Mouse (Mus musculus): ENCODE measurements around the gene Adcy1.

The Adcy1 gene

DNA sequence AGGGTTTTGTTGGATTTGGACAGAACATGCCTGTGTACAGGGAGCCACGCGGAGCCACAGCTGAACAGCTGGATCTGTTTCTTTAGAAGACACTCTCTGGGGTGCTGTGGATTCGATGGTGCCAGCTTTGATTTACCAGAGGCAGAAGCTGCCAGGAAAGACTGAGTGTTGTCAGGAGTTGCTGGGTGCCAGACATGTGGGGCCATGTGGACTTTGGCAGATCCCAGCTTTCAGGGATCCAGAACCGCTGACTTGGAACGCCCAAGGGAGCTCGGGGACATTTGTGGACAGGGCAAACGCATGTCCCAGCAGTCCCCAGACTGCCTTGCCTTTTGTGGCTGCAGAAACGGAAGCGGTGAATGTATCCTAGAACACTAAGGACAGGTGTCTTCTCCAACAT is 72.5 kb downstream of the Adcy1 start:
- DNase-seq (ENCODE audit: low read depth, low spot score), result no peak

GRCm38 (mm10) chr11:7136246-7136855 is 73.1 kb downstream of the Adcy1 start:
- no peak for DNase-seq (ENCODE audit: low read depth, low spot score)

DNA sequence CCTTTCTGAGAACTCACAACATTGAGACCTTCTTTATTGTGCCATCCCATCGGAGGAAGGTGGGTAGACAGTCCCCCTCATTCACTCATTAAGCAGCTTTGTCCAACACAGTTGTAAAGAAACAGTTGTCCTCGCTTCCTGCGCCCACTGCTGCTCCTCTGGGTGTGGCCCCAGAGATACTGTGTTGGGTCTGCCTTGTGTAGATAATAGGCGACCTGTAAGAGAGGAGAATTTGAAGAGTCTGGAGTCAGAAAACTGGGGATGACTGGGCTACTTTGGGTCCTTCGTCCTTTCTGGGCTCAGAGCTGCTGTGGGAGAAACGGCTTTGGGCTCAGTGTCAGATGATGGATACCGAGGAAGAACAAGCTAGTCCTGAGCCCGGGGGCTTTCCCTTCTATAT is 75.1 kb downstream of the Adcy1 start:
- no peak for DNase-seq (ENCODE audit: low read depth, low spot score)

GRCm38 (mm10) chr11:7140449-7140848 is 77.2 kb downstream of the Adcy1 start:
- no peak for DNase-seq (ENCODE audit: low read depth, low spot score)

DNA sequence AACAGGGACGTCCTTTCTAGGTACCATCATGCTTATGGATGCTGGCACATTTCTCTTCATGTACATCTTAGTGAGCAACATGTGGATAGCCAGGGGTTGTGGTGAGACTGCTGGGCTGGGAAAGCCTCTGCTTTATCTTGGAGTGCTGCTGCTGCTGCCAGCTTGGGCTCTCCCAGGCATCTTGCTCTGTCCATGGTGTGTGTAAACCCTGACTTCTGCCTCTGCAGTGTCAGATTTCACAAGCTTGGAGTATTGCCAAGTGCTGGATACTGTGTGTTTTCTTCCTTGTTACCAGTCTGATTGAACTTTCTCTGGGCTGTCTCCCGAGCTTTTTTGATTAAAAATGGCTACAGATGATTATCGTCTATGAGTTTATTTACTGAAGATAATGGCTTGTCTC is 79.4 kb downstream of the Adcy1 start:
- DNase-seq (ENCODE audit: low read depth, low spot score), result no peak

- no peak for DNase-seq (ENCODE audit: low read depth, low spot score)
Observed at GRCm38 (mm10) chr11:7144369-7144768, 81.1 kb downstream of the Adcy1 start.

DNA sequence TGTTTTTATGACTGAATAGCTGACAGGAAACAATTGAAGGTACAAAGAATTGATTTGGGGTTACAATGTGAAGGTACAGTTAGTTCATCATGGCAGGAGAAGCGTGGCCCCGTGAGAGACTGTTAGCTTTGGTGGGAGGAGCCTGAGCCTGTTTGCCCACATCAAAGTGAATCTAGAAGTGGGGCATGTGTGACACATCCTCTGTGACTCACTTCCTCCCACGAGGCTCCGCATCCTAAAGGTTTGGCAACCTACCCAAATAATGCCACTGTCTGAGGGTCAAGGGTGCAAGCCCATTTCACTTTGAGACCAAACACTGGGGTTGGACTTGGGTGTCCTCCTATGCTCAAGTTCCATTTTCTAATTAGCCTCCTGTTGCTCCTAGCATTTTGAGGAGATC is 81.9 kb downstream of the Adcy1 start:
- no peak for DNase-seq (ENCODE audit: low read depth, low spot score)

- DNase-seq (ENCODE audit: low read depth, low spot score), result no peak
Observed at GRCm38 (mm10) chr11:7147536-7147935, 84.2 kb downstream of the Adcy1 start.

- DNase-seq (ENCODE audit: low read depth, low spot score), result no peak
Observed at GRCm38 (mm10) chr11:7147945-7148344, 84.7 kb downstream of the Adcy1 start.

- DNase-seq (ENCODE audit: low read depth, low spot score), result no peak
Observed at GRCm38 (mm10) chr11:7149471-7149870, 86.2 kb downstream of the Adcy1 start.

GRCm38 (mm10) chr11:7150511-7150910 is 87.2 kb downstream of the Adcy1 start:
- no peak for DNase-seq (ENCODE audit: low read depth, low spot score)

DNA sequence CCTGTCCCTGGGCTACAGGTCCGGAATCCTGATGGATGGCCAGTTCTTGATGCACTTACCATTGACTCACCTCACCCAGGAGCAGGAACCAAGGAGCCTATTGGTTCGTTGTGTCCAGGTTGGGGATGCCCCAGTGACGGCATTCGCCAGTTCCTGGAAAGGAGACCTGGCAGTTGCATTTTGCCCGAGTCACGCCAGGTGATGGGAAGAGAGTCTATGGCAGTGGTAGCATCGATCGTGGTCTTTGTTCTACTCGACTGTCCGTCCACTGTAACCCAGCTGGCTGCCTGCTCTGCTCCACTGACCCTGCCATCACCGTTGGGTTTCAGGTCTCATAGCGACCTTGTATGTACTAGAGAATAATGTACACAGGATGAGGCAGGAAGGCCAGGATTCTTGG is 89.1 kb downstream of the Adcy1 start:
- DNase-seq (ENCODE audit: low read depth, low spot score), result no peak

GRCm38 (mm10) chr11:7153081-7153480 is 89.8 kb downstream of the Adcy1 start:
- no peak for DNase-seq (ENCODE audit: low read depth, low spot score)

DNA sequence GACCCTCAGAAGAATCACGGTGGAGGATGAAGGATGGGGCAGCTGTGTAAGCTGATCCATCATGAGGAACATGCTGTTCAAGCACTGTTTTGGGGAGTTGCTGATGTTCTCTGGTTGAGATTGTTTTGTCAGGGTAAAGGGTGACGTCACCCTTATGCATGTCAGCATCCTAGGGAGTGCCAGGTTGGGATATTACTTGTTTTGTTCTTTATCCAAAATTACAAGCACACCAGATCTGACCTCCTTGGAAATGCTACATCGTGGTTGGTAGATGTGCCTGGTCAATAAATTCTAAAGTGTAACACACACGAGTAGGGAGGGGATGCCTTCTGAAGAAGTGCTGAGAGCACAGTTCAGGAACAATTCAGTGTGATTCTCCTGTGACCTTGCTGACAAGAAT is 93.1 kb downstream of the Adcy1 start:
- no peak for DNase-seq (ENCODE audit: low read depth, low spot score)

DNA sequence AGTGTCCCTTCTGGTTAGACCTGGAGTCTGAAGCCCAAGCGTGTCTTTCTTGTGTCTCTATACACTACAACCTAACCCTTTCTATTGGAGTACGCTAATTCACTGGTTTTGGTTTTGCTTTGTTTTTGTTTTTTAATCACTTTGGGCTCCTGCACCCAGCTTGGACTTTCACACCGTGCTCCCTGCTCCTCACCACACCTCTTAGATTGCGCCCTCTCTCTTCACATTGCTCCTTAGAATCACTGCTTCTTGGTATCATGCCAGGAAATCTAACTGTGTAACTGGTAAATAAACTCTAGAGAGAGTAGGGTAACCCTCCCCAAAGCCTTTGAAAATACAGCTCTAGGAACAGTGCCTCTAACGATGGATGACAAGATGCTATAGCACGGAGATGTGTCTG is 94.9 kb downstream of the Adcy1 start:
- no peak for DNase-seq (ENCODE audit: low read depth, low spot score)

- DNase-seq (ENCODE audit: low read depth, low spot score), result no peak
Observed at GRCm38 (mm10) chr11:7160146-7160545, 96.9 kb downstream of the Adcy1 start.

- DNase-seq (ENCODE audit: low read depth, low spot score), result no peak
Observed at GRCm38 (mm10) chr11:7160637-7161101, 97.4 kb downstream of the Adcy1 start.

- no peak for DNase-seq (ENCODE audit: low read depth, low spot score)
Observed at GRCm38 (mm10) chr11:7161502-7162174, 98.3 kb downstream of the Adcy1 start.

DNA sequence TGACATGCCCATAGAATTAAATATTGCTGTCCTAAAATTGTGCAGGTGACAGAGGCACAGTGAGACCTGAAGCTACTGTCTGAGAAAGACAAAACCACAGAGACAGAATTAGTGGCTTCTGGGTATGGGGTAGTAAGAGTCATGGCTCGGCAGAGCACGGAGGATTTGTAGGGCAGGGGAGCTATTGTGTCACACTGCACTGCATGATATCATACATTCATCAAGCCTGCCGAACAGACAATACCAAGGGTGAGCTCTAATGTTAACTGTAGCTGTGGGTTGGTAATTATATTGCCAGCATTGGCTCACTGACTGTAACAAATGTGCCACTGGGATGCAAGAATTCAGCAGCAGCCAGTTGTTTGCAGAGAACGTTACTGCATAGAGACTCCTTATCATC is 101.1 kb downstream of the Adcy1 start:
- no peak for DNase-seq (ENCODE audit: low read depth, low spot score)

DNA sequence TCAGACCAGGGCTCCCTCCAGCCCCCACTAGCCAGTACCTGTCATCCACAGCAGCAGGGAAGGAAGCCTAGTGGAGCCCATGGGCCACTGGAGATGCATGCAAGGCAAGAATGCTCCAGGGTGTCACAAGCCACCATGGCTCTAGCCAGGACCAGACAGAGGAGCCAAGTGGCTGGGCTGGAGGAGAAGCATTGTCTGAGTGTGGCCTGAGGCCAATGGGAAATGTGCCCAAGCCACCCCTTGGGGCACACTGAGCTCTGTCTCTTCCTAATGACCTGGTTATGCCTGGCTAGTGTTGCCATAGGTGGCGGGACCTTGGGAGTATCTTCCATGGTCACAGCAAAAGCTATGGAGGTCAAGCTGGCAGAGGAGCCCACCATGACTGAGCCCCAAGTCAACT is 106.4 kb downstream of the Adcy1 start:
- DNase-seq (ENCODE audit: low read depth, low spot score), result no peak

GRCm38 (mm10) chr11:7173664-7174063 is 110.4 kb downstream of the Adcy1 start:
- DNase-seq (ENCODE audit: low read depth, low spot score), result no peak

- no peak for DNase-seq (ENCODE audit: low read depth, low spot score)
Observed at GRCm38 (mm10) chr11:7178724-7179123, 115.4 kb downstream of the Adcy1 start.

DNA sequence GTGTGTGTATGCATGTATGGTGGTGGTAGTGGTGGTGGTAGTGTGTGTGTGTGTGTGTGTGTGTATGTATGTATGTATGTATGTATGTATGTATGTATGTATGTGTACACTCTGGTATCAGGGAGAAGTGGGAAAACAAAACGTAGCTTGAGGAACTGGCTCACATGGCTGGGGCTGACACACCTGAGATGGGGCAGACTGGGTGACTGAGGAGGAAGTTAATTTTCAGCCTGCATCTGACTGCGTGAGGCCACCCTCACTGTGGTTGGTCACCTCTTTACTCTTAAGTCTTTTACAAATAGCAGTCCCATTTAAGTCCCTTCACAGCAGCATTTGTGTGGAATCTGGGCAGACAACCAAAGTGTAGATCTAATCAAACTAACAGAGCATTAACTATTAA is 116.0 kb downstream of the Adcy1 start:
- DNase-seq (ENCODE audit: low read depth, low spot score), result no peak

All from brain, embryonic 18.5 days (tissue).